Mouse (Mus musculus): ENCODE data around the gene Nbdy.

Nbdy gene

GRCm38 (mm10) chrX:153723110-153723916, at the start of gene Nbdy:
Gene Nbdy (plus strand): TSS chrX:153723590.
- peak; percentile 49 for DNase-seq

GRCm38 (mm10) chrX:153695782-153696395, 27.5 kb upstream of the Nbdy start, which contains the start of gene Kctd12b:
Gene Kctd12b (minus strand): TSS chrX:153696391.
- DNase-seq: no peak

GRCm38 (mm10) chrX:153700463-153700862, 22.9 kb upstream of the Nbdy start:
- no peak for DNase-seq

GRCm38 (mm10) chrX:153707735-153708134, 15.7 kb upstream of the Nbdy start:
- peak; percentile 34 for DNase-seq

GRCm38 (mm10) chrX:153716716-153717115, 6.7 kb upstream of the Nbdy start:
- no peak for DNase-seq

- DNase-seq: no peak
Observed at GRCm38 (mm10) chrX:153719602-153720001, 3.8 kb upstream of the Nbdy start.

GRCm38 (mm10) chrX:153724400-153724799, 1.0 kb downstream of the Nbdy start:
- DNase-seq: no peak

GRCm38 (mm10) chrX:153735697-153736096, 12.3 kb downstream of the Nbdy start:
- DNase-seq: no peak

GRCm38 (mm10) chrX:153742493-153742892, 19.1 kb downstream of the Nbdy start:
- DNase-seq: no peak

GRCm38 (mm10) chrX:153749230-153749629, 25.8 kb downstream of the Nbdy start:
- DNase-seq: no peak

Data from right cerebral cortex, postnatal 4 days (tissue).